Mouse (Mus musculus) embryonic fibroblast, embryonic 13.5 days (primary cell): ENCODE measurements around the gene Prkag2.

Experiments
- CTCF ChIP-seq: IDR thresholded peaks from 2 replicates; pipeline ENCODE4 v1.5.1; 2011; ENCODE audit warnings: mild to moderate bottlenecking, control low read depth, low read length, moderate library complexity, borderline replicate concordance; ENCODE audit not compliant: insufficient read depth
- POLR2A ChIP-seq: IDR thresholded peaks from 2 replicates; pipeline ENCODE4 v1.6.1; 2011; ENCODE audit warnings: low read depth, mild to moderate bottlenecking, control low read depth, low read length, moderate library complexity

- no peak for TF ChIP-seq POLR2A
- TF ChIP-seq CTCF, result no peak
These were observed 11.8 kb downstream of the Prkag2 start for GRCm38 (mm10) chr5:25088633-25089032.
